Mouse (Mus musculus): ENCODE measurements around the gene Clec18a.
"Not testable (repeated sequence)": the region's sequence is repeated elsewhere in the genome, so short reads cannot be mapped to it uniquely, and the experiment has no call there.

The Clec18a gene

DNA sequence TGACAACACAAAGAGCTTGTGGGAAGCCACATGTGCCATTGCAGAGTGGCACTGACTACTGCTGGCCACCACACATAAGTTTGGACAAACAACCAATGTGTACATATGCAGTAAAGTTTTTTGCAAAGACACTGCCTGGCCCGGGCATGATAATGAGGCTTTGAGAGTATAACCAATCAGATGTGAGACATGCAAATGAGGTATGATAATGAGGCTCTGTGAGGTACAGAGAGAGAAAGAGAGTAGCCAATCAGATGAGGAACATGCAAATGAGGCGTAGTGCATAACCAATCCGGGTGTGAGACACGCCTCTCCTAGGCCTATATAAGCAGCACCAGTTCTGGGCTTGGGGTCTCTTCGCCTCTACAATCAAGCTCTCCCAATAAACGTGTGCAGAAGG, at the start of gene Clec18a:
Gene Clec18a (minus strand): TSS at position 101 of the 400 bp plus-strand sequence.
- DNase-seq (ENCODE audit: low spot score in 2 of 2) = not testable (repeated sequence)

- no peak for DNase-seq (ENCODE audit: low spot score in 2 of 2)
Measured at GRCm38 (mm10) chr8:111130756-111131155, 38.5 kb upstream of the Clec18a start.

- DNase-seq (ENCODE audit: low spot score in 2 of 2) = no peak
Measured at GRCm38 (mm10) chr8:111119481-111119880, 27.3 kb upstream of the Clec18a start.

GRCm38 (mm10) chr8:111114891-111115290, 22.7 kb upstream of the Clec18a start:
- no peak for DNase-seq (ENCODE audit: low spot score in 2 of 2)

GRCm38 (mm10) chr8:111094719-111095302, 2.6 kb upstream of the Clec18a start:
- DNase-seq (ENCODE audit: low spot score in 2 of 2) = peak; percentile 11 to 28

DNA sequence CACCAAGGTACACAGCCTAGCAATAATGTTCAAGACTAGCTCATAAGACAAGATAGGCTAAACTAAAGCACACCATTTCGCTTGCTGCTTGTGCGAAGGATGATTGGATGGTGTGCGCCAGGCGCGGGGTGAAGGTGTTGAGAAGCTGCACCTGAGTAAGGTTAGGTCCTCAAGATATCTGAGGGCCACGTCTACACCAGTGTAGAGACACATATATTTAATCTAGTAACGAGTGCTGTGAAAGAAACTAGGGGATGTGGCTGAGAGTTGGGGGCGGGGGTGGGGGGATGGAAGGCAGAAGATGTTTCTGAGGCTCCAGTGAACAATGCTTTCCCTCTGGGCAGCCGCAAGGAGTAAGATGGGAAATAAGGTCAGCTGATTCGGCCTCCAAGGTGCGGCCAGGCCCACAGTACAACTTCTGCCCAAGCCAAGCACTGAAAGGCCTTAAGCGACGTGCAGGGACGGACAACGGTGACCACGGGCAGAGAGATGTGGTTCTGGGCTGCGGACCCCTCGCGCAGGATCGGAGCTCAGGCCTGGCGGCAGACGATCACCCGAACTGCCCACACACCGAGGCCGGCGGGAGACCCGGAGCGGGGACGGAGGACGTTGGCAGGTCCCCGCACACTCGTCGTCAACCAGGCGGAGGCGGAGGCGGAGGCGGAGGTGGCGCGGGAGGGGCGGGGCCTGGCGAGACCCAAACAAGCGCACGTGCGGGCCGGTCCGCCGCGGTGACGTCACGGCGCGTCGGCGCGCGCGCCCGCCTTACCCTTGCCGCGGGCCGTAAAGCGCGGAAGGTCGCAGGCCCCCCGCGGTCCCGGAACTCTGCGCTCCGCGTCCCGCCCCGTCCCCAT, 1.9 kb upstream of the Clec18a start, which contains the start of gene Pdpr:
Gene Pdpr (plus strand): TSS at position 766 of the 854 bp plus-strand sequence.
- DNase-seq (ENCODE audit: low spot score in 2 of 2) = peak; percentile 85 to 88

DNA sequence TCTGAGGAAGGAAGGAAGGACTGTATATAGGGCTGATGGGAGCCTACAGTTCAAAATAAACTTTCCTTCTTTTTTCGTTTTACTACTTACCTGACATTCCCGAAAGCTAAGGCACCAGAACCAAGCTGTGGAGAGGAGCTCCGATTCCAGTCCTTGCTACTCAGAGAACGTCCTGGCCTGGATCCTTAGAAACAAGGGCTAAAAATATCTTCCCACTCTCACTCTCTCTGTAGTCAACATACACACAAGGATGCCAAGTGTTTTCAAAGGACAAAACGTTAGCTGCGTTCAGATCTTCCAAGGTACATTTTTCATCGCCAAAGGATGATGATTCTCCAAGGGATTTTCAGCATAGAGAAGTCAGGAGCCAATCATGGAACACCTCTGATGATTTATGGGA, 520 bp downstream of the Clec18a start:
- no peak for DNase-seq (ENCODE audit: low spot score in 2 of 2)

DNA sequence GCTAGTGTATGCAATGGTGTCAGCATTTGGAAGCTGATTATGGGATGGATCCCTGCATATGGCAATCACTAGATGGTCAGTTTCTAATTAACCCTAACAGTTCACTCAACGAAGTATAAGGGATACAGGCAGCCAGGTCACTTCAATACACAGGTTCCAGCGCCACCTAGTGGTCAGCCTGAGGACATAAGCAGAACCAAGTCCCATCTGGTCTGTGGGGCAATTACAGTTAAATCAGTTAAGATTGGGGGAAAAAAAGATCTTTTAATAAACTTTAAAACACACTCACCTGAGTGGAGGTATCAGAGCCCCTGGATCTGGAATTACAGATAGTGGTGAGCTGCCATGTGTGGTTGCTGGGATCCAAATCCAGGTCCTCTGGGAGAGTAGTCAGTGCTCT, 2.1 kb downstream of the Clec18a start:
- peak; percentile 74 to 75 for DNase-seq (ENCODE audit: low spot score in 2 of 2)

GRCm38 (mm10) chr8:111083936-111084335, 8.3 kb downstream of the Clec18a start:
- DNase-seq (ENCODE audit: low spot score in 2 of 2) = not testable (repeated sequence)

DNA sequence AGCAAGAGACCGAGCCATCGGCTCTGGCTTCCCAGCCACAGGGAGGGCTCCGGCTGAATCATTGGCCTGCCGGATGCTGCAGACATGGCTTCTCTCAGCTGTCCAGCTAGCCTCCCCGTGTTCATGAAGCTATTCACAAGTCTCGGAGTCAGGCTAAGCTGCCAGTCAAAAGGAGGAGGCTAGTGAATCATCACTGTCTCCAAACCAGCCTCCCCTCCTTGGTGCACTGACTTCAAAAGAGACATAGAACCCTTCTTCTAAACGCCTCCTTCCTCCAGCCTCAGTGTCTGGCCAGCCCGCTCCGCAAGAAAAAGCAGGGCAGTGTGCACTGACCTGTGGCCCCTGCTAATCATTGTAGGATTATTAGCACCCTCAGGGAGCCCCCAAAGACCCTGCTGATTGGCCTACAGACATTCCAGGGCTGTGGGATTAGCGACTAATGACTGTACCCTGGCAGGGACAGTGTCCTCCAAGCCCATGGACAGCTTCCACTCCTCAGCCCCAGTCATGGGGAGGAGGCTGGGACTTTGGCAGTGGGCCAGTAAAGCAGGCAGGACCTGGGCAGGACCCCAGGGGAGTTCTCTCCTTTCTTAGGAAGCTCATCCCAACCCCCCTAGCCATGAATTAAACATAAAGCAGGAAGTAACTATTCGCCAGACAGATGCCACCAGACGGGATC, 10.5 kb downstream of the Clec18a start:
- no peak for DNase-seq (ENCODE audit: low spot score in 2 of 2)

GRCm38 (mm10) chr8:111079861-111080271, 12.4 kb downstream of the Clec18a start:
- DNase-seq (ENCODE audit: low spot score in 2 of 2) = no peak

DNA sequence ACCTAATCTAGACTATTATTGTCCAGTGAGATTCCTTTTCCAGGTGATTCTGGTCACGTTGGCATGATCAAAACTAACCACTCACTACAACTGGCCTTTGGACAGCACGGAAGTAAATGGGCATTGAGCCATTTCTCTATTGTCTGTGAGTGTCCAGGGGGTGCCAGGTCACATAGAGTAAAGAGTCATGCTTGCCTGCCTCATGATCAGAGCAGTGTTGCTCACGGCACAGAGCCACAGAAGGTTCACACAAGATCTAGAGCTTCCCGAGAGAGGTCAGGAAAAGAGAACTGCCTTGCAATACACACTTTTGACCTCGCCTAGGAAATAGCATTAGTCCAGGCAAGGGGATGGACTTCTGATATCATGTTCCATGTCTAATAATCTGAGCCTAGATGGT, 12.8 kb downstream of the Clec18a start:
- DNase-seq (ENCODE audit: low spot score in 2 of 2) = no peak

DNA sequence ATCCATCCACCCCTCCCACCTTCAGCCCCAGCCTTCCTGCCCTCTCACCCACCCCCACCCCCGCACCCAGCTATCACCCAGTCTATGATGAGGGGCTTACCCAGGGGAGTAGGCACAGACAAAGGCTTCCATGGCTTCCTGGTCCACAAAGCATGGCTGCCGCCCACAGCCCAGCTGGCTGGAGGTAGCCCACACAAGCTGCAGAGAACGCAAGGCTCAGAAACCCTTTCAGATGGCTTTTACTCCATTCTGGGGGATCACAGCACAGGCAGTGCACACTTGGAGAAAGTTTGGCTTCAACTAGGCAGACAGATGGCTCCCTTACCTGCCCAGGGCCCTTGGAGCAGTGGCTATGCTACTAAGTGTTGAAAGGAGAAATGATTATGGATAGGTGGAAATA, 16.3 kb downstream of the Clec18a start:
- peak; percentile 61 to 80 for DNase-seq (ENCODE audit: low spot score in 2 of 2)

DNA sequence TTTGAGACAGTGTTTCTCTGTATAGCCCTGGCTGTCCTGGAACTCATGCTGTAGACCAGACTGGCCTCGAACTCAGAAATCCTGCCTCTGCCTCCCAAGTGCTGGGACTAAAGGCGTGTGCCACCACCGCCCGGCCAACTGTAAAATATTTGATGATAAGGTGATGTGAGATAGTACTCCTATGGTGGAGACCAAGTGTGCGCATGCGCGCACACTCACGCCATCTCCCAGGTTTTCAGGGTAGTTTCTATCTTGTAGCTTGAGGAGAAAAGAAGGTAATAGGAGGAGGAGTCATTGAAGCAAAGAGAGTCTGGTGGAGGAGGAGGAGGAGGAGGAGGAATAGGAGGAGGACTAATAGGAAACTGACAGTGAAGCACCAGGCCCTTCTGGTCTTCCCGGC, 23.6 kb downstream of the Clec18a start:
- DNase-seq (ENCODE audit: low spot score in 2 of 2) = not testable (repeated sequence)

DNA sequence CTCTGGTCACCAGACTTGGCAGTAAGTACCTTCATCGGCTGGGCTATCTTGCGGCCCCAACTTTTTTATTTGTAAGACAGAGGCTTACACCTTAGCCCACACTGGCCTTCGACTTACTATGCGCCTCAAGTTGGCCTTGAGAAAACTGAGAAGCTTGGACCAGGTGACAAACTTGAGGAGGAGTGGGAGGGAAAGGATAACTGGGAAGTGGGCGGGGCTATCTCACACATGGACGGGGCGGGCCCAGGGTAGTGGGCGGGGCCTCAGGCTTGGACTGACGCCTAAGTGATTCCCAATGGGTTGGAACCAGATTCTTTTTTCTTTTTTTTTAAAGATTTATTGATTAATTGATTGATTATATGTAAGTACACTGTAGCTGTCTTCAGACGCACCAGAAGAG, 24.8 kb downstream of the Clec18a start:
- no peak for DNase-seq (ENCODE audit: low spot score in 2 of 2)

DNA sequence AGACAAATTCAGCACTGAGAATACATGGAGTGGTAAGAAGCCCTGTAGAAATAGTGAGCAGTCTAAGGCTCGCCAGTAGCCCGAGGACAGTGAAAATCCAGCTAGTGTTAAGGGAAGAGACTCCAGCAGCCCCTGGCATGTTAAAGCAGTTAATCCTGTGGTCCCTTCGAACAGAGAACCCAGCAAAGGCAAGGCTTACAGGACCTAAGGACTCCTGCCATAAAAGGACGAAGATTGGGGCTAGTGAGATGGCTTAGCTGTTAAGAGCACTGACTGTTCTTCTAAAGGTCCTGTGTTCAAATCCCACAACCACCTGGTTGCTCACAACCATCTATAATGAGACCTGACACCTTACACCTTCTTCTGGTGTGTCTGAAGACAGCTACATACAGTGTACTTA, 25.9 kb downstream of the Clec18a start:
- DNase-seq (ENCODE audit: low spot score in 2 of 2) = no peak

- no peak for DNase-seq (ENCODE audit: low spot score in 2 of 2)
Measured at GRCm38 (mm10) chr8:111062893-111063292, 29.3 kb downstream of the Clec18a start.

DNA sequence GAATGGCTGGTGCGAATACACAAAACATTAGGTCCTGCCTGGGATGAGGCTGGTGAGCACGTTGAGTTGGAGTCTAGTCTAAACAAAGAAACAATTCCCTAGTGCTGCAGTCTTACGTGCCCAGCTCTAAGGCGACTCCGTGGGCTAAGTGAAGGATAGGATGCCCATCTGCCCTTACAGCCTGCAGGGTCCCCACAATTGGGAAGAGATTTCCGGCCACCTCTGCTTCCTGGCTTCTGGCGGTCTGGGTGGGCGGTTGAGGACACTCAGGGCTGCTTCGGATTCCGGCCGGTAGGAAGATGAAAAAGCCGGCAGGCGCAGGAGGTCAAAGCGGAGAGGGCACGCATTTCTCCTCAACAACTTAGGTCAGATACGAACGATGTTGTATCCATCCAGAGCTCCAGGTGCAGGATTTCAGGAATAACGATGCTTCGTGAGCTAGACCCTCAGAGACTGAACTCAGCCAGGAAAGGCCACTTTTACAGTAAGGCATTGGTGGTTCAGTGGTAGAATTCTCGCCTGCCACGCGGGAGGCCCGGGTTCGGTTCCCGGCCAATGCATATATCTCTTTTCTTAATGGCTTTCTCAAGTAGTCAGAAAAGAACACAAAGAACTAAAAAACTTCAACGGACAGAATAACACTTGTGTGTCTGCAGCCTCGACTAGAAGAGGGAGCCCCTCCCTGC, 30.0 kb downstream of the Clec18a start:
- DNase-seq (ENCODE audit: low spot score in 2 of 2) = peak; percentile 98 to 99

DNA sequence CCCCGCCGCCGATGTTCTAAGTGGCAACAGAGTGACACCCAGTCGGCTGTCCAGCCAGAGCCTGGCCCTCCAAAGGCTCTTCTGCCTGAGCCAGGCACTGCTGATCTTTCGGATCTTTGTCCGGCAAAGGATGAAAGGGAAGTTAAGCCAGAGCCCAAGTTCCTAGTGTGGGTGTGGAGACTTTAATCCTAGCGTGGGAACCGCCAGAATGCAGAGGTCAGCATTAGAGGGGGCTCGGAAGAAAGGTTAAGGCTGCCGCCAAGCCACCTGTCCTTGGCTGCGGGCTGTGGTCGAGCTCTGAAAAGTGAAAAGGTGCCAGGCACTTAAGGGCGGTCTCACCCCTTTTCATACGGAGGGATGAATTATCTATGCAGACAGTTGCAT, 30.5 kb downstream of the Clec18a start:
- DNase-seq (ENCODE audit: low spot score in 2 of 2) = no peak

GRCm38 (mm10) chr8:111058946-111059572, 33.2 kb downstream of the Clec18a start:
- DNase-seq (ENCODE audit: low spot score in 2 of 2) = no peak

DNA sequence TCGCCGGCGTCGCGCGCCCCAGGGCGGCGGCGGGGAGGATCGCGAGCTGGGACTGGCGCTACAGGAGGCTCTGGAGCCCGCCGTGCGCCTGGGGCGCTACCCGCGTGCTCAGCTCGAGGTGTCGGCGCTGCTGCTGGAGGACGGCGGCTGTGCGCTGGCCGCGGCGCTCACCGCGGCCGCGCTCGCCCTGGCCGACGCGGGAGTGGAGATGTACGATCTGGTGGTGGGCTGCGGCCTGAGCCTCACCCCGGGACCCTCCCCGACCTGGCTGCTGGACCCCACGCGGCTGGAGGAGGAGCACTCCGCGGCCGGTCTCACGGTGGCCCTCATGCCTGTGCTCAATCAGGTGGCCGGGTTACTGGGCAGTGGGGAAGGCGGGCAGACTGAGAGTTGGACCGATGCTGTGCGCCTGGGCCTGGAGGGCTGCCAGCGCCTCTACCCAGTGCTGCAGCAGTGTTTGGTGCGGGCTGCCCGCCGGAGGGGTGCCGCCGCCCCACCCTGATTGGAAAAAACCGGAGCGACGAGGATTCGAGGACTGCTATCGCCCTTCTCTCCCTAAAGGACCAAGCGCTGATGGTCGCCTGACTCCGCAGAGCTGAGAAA, 35.4 kb downstream of the Clec18a start:
- peak; percentile 31 to 42 for DNase-seq (ENCODE audit: low spot score in 2 of 2)
